Mouse (Mus musculus) thymus, postnatal 0 days (tissue): ENCODE measurements around the gene Ndel1. TPM values are rescaled to one million over a fixed set of nuclear protein-coding genes. Genes with fewer than 3 reads are reported as not detected.

Experiments used
- DNase-seq: peaks from one replicate; pipeline ENCODE4 v3.0.0-alpha.2; 2015; ENCODE audit warnings: low spot score
- polyA plus RNA-seq: library from polyadenylated mRNA; unstranded; fragments of >200 nt; fragmentation: Nextera tagmentation; extraction: Ambion mirVana; gene quantifications from 2 replicates; pipeline ENCODE4 v1.2.1, GENCODE M21; 2015

Gene Ndel1
- polyA plus RNA-seq, 1 experiment from 2014 or later: 60.3 TPM

DNA sequence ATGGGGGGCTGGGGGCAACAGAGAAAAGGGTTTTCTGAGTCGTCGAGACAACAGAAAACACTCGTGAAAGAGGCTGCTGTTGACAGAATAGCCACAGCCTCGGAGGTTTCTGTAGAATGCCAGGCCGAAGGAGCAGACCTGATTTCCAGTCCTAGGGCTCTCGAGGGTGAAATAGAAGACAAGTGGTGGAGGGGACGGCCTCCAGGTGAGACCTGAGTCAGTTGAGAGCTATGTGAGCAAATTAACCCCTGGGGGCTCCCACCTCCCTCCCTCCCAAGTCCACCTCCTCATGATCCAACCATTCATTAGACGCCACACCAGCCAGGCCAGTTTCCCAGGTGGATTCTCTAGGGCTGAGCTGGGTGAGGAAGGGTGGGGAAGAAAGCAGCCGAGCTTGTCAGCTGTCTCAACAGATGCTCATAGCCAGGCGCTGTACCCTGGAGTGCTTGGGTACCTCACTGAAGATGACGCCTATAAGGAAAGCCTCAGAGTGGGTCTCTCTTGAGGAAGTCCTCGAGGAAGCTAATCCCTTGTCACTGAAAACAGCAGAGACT lies 22.3 kb upstream of the Ndel1 start:
- no peak for DNase-seq

DNA sequence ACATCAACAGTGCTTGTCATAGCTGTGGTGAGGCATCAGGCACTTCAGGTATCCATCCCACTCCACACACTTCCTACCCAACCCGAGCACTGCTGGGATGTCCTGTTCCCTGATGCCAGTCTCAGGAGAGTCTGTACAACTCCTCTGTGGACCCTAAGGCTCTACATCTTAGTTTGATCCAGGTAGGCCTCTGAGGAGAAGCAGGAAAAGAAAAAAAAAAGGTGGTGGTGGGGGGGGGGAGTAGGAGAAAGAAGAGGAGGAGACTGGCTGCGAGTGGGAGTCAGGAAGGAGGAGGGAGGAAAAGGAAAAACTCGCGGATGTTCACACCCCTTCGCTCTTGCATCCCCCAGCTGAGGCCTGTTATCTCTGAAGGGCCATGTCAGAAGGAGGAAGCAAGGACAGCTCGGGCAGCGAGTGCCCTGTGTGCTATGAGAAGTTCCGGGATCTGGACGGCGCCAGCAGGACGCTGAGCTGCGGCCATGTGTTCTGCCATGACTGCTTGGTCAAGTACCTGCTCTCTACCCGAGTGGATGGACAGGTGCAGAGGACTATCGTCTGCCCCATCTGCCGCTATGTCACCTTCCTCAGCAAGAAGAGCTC lies 20.7 kb upstream of the Ndel1 start:
- DNase-seq: no peak

- no peak for DNase-seq
These were observed 20.2 kb upstream of the Ndel1 start for GRCm38 (mm10) chr11:68891823-68892222.

DNA sequence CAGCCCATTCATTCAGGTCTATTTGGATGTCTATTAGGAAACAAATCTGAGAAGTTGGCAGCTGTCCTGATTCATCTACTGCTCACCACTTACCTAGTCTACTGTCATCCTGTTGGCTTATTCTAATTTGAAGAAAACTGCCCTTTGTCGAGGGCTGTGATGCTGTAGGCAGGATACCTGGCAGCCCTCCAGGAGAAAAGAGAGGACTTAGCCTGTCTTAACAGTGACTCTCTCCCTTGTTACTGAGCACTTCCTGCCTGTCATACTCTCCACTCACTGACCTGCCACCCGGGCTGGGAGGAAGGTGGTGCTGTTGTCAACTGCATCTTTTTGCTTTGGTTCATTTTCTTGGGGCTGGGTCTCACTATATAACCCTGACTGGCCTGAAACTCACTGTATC lies 19.0 kb upstream of the Ndel1 start:
- DNase-seq: no peak

- no peak for DNase-seq
These were observed 17.0 kb upstream of the Ndel1 start for GRCm38 (mm10) chr11:68888653-68889052.

DNA sequence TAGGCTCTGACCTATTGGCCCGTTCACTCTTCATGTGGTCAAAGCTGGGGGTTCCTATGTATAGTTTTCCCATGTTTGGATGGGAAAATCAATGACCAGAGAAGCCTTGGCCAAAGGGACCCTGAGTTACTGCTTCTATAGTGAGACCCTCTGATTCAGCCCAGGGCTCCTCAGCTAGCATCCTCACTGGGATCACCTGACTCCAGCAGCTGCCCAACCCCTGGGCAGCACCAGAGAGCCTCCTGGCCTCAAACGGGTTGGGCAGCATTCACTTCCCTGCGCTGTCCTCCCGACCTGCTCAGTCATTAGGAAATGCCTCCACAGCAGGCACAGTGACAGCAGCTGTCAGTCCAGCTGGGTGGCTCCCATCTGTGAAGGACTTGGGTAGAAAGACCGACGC lies 16.6 kb upstream of the Ndel1 start, which contains the start of gene Rnf222:
Gene Rnf222, plus strand, starts transcription at position 301 of the 400 bp plus-strand sequence.
- no peak for DNase-seq

DNA sequence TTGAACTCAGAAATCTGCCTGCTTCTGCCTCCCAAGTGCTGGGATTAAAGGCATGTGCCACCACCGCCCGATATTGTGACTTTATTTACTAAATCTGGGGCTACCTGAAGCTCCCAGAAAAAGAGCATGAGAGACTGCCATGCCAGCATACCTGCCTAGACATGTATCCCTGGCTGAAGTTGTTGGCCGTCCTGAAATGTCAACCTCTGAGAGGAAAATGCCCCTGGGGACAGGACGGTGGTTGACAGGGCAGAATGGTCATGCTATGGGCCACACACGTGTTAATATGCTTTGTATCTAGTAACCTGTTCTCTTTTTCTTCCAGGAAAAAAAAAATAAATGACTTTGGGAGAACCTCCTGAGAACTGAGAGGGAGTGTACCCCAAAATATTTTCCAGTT lies 14.4 kb upstream of the Ndel1 start:
- DNase-seq: no peak

GRCm38 (mm10) chr11:68884368-68884767 lies 12.7 kb upstream of the Ndel1 start:
- DNase-seq: no peak

DNA sequence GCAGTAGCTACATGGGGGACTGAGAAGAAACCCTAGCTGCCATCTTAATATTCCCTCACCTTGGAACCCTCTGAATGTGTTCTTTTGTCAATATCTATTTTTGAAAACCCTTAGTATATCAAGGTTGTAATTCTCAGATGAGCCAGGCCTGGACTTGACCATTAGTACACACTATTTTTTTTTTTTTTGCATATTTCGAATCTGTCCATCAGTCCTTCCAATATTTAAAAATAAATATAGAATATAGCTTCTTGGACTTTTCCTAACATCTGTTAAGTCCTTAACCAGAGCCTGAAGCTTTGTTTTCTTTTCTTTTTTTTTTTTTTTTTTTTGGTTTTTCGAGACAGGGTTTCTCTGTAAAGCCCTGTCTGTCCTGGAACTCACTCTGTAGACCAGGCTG lies 12.2 kb upstream of the Ndel1 start:
- DNase-seq: no peak

DNA sequence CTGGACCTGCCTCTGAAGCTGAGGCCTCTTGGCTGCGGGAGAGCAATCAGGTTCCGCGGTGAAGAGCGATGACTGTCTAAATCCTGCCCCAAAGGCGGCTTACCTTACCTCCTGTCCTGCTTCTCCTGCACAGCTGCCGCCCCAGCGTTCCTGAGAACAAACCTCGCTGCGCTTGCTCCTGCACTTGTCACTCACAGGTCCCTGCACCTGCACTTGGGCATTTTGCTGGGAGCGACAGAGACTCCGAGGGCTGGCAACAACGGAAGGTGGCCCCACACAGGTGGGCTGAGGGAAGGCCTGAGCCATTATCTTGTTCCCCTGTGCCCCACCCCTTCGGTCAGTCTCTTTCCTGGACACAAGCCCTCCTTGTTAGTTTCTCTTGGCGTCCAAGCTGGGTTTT lies 10.4 kb upstream of the Ndel1 start:
- DNase-seq: no peak

DNA sequence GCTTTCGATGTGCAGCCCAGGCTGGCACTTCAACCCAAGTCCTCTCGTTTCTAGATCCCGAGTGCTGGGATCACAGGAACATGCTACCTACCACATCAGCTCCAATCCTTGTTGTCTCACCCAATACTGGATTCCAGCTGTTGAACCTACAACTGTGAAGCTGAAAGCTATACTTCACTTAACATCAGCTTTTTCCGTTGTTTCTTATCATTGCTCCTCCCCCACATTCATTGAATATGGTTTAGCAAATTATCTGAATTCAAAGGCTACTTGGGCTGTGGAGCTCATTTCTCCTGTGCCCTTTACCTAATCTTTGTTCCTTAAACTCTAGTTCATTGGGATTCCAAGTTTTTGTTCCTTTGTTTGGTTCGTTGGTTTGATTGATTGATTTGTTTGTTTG lies 7.2 kb upstream of the Ndel1 start:
- DNase-seq: no peak

GRCm38 (mm10) chr11:68874841-68875240 lies 3.2 kb upstream of the Ndel1 start:
- peak; percentile 76 for DNase-seq

- no peak for DNase-seq
These were observed 381 bp downstream of the Ndel1 start for GRCm38 (mm10) chr11:68871277-68871676.

DNA sequence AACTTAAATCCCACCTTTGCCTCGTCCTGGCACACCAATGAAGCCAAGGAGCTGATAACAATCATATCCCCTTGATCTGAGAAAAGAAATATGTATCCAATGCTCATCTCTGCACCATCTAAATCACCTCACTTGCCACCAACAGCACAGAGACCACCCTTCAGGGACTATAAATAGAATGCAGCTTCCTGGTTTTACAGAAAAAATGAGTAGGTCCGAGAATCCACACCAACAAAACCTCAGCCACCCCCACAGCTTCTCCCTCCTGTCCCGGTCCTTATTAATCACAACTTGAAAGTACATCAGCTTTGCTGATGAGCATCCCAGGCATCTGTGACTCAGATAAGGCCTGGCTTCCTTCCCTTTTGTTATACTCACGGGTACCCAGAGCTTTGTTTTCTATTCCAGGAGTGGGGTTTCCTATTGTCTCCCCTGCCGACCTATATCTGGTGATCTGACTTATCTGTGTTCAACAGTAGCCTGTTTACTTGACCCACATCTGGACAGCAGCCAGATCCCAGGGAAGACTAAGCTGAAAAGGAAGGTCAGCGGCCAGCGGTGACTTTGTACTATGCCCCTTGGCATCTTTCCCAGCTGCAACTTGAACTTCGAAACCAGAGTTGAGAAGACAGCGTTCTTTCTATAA lies 7.0 kb downstream of the Ndel1 start:
- DNase-seq: no peak

GRCm38 (mm10) chr11:68863631-68864091 lies 8.0 kb downstream of the Ndel1 start:
- no peak for DNase-seq

DNA sequence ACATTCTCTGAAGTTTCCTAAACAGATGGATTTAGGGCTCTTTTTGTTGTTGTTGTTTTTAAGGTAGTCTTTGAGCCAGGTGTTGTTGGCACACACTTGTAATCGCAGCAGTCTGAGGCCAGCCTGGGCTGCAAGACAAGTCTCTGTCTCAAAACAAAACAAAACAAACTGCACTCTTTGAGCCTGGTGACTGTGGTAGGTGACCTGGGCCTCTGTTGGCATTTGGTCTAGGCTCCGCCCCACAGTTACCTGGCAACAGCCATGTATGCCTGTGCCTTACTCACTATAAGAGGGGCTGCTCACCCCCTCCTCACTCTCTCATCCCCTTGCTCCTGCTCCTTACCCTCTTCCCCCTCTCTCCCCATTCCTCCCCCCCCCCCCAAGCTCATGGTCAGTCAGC lies 9.4 kb downstream of the Ndel1 start:
- no peak for DNase-seq

GRCm38 (mm10) chr11:68859943-68860593 lies 11.6 kb downstream of the Ndel1 start:
- DNase-seq: no peak

DNA sequence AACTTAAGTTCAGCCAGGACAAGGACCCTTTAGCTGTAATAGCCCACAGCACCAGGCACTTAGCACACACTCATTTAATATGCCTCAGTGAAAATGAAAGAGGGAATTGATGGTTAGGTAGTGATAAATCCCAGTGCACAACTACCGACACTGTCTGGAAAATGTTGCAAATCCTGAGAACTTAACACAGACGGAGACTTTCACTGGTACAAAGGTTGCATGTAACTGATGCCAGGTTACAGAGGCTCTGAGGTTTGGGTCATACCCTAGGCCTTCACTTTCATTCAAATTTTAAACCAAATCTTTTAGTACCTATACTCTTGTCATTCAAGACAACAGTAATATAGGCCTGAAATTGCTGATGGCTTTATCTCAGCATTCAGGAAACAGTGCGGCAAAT lies 14.3 kb downstream of the Ndel1 start:
- no peak for DNase-seq

- no peak for DNase-seq
These were observed 17.0 kb downstream of the Ndel1 start for GRCm38 (mm10) chr11:68854621-68855020.

DNA sequence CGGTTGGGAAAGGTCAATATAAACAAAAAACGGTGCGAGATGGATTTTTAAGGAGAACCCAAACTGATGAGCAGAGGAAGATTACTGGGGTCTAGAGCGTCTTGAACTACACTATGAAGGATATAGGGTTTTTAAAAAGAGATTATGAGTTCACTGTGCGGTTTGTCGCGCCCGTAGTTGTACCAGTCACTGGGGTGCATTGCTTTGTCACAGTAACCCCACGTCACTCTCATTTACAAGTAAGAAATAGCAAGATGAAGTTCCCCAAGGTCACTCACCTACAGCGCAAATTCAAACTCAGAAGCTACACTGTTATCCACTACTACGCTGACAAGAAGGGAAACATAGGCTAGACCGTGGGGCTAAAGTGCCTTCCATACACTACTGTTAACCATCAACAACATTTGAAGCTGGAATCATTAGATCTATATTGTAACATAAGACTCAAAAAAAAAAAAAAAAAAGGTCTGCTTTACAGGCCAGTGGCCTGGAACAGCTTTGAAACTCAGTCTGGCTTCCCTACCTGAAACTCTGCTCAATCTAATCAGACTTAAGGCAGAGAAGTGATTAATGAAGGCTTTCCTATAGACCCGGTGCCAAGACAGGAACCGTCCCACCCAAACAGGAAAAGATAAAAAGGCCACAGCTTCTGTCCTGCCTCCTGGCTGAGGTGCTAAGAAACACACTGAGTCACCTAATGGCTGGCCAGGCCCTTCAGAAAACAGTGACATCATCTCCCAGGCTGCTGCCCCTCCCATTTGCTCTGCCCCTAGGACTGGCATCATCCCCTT lies 17.9 kb downstream of the Ndel1 start:
- no peak for DNase-seq

GRCm38 (mm10) chr11:68852932-68853409 lies 18.7 kb downstream of the Ndel1 start:
- DNase-seq: peak; percentile 100
